Mouse (Mus musculus) liver, adult 2 months (tissue): ENCODE data around the gene Gm20388.

Experiments used
- CTCF ChIP-seq: fragments of 200-500 bp; IDR thresholded peaks from 2 replicates; pipeline ENCODE4 v1.5.1; 2011; ENCODE audit warnings: low read depth, low read length, control low read depth
- POLR2A ChIP-seq: fragments of 200-500 bp; IDR thresholded peaks from 2 replicates; pipeline ENCODE4 v1.6.1; 2011; ENCODE audit warnings: low read length, control low read depth; ENCODE audit not compliant: insufficient read depth; ENCODE audit errors: extremely low read depth

DNA sequence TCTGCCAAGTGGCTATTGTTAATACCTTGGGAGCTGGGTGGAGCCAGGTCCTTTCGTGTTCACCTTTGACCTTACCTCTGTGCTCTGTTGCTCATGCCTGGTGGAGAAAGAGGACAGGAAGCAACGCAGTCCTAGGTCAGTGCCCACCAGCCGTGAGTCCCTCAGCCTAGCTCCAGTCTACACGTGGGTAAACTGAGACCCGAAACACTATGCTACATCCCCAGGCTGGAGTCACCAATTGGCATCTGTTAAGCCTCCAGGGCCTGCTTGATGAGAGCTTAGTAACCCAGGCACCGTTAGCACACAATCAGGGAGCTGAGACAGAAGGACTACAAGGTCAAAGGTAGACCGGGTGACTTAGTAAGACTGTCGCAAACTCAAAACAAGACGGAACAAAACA is 1087.3 kb downstream of the Gm20388 start:
- no peak for TF ChIP-seq CTCF
- no peak for TF ChIP-seq POLR2A
